Mouse (Mus musculus) liver, embryonic 11.5 days (tissue): ENCODE data around the gene Mex3d. TPM values are rescaled to one million over a fixed set of nuclear protein-coding genes. Genes with fewer than 3 reads are reported as not detected.

Experiments
- ATAC-seq: fragments of 200-750 bp; cut with Nextera tagmentation; replicated peaks from 2 replicates; pipeline ENCODE4 v1.8.0; 2017; ENCODE audit warnings: moderate number of reproducible peaks, mild to moderate bottlenecking, moderate TSS enrichment, moderate library complexity; ENCODE audit not compliant: low FRiP score
- DNase-seq: peaks from one replicate; pipeline ENCODE4 v3.0.0-alpha.2; 2017; ENCODE audit warnings: low spot score
- H3K27ac ChIP-seq: fragments of 300-500 bp; sonication (generic); 2 replicates; pipeline ENCODE4 v1.5.1; 2014; ENCODE audit warnings: mild to moderate bottlenecking, low read depth, low read length, control low read depth
- H3K27me3 ChIP-seq: fragments of 300-500 bp; sonication (generic); replicated peaks from 2 replicates; pipeline ENCODE4 v1.6.1; 2014; ENCODE audit warnings: low read length, mixed read lengths; ENCODE audit not compliant: control insufficient read depth, insufficient read depth
- H3K36me3 ChIP-seq: fragments of 300-500 bp; sonication (generic); 2 replicates; pipeline ENCODE4 v1.6.1; 2014; ENCODE audit warnings: mild to moderate bottlenecking, low read length, moderate library complexity, mixed read lengths; ENCODE audit not compliant: control insufficient read depth, insufficient read depth
- H3K4me1 ChIP-seq: fragments of 300-500 bp; sonication (generic); replicated peaks from 2 replicates; pipeline ENCODE4 v1.6.1; 2014; ENCODE audit warnings: low read length, mixed read lengths; ENCODE audit not compliant: control insufficient read depth, insufficient read depth
- H3K4me2 ChIP-seq: fragments of 300-500 bp; sonication (generic); 2 replicates; pipeline ENCODE4 v1.6.1; 2014; ENCODE audit warnings: mild to moderate bottlenecking, control low read depth, moderate library complexity
- H3K4me3 ChIP-seq: fragments of 300-500 bp; sonication (generic); 2 replicates; pipeline ENCODE4 v1.5.1; 2014; ENCODE audit warnings: low read depth, low read length, control low read depth
- H3K9ac ChIP-seq: fragments of 300-500 bp; sonication (generic); 2 replicates; pipeline ENCODE4 v1.6.1; 2014; ENCODE audit warnings: low read depth, low read length, control low read depth
- H3K9me3 ChIP-seq: fragments of 300-500 bp; sonication (generic); 2 replicates; pipeline ENCODE4 v1.6.1; 2016; ENCODE audit warnings: low read length, inconsistent platforms, mixed read lengths; ENCODE audit not compliant: control insufficient read depth
- WGBS: fragments of 180-500 bp; shearing (Covaris S2); extraction: QIAGEN DNeasy Blood & Tissue Kit; methylation state at CpG from one replicate; pipeline ENCODE4 v1.1.7; 2014; 5-methylcytosine and 5-hydroxymethylcytosine counted together
- polyA plus RNA-seq: library from polyadenylated mRNA; unstranded; fragments of >200 nt; fragmentation: Nextera tagmentation; extraction: Ambion mirVana; gene quantifications from 2 replicates; pipeline ENCODE4 v1.2.1, GENCODE M21; 2014

The Mex3d gene
- polyA plus RNA-seq, 1 experiment from 2014 or later = 3.7 TPM

DNA sequence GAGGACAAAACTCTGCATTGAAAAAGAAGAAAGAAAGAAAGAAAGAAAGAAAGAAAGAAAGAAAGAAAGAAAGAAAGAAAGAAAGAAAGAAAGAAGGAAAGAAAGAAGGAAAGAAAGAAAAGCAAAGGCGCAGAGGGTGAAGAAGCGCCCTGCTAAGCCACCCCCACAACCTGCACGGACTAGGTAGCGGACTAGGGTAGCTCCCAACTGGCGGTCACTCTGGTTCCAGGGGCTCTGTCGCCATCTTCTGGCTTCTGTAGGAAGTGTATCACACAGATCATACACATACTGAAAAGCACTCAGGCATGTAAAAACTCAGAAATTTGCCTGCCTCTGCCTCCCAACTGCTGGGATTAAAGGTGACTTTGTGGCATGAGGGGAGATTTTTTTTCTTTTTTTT lies 13.4 kb downstream of the Mex3d start:
- no peaks in the 10 kb centered on the region for H3K36me3 ChIP-seq
- H3K4me3 ChIP-seq = no peak overlapping the region
- H3K4me1 ChIP-seq = no peaks in the 10 kb centered on the region; the same call in 1 of the 2 replicates
- H3K27ac ChIP-seq = no peak overlapping the region
- H3K4me2 ChIP-seq = no peak overlapping the region
- ATAC-seq = 0 out of 2 replicates have a peak, but pooled peaks have one; percentile 62
- DNase-seq = no peak
- H3K9ac ChIP-seq = no peak overlapping the region
- H3K27me3 ChIP-seq = peaks cover 9% of the 10 kb centered on the region; the same call in 1 of the 2 replicates
- no peaks in the 10 kb centered on the region for H3K9me3 ChIP-seq
- WGBS = 17% methylated on average over 6 of the region's 6 CpGs

DNA sequence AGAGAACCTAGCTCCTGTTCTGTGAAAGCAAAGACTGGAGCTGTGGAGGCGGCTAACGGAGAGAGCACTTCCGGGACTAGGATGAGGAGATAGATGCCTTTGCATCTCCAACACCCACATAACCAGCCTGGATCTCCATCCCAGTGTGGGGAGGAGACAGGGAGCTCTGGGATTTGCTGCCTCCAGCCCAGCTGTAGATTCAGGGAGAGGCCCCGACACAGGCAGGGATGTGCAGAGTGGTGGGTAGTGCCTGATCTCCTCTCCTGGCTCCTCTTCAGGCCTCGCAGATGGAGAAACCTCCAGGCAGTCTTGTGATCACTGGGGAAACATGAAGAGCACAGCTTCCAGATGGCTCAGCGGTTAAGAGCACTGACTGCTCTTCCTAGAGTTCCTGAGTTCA lies 14.8 kb downstream of the Mex3d start:
- no peak for DNase-seq

DNA sequence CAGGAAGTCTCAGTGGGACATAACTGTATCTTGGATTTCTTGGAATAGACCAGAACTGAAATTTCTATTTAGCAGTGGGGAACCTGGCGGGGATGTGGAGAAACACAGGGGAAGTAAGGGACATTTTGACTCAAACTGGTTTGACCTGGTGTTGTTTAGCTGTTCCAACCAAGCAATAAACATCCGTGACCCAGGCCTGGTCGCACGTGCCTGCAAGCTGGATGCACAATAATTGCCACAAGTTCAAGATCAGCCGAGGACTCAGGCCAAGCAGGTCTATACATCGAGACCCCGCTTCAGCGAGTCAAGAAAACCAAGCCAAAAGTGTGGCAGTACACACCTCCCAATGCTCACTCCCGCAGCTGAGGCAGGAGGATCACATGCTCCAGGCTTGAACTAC lies 15.5 kb downstream of the Mex3d start:
- Histone ChIP-seq H3K9ac (no peak overlapping the region), H3K4me1 (no peaks in the 10 kb centered on the region), H3K4me3 (no peak overlapping the region), H3K4me2 (no peak overlapping the region), H3K9me3 (no peaks in the 10 kb centered on the region), H3K27ac (no peak overlapping the region), H3K36me3 (no peaks in the 10 kb centered on the region), H3K27me3 (peaks cover 14% of the 10 kb centered on the region; the same call in 1 of the 2 replicates)
- WGBS = 53% methylated on average over 9 of the region's 9 CpGs
- DNase-seq (no peak), ATAC-seq (no peak)

More for the DNA sequence above, 14.8 kb downstream of the Mex3d start:
- Histone ChIP-seq H3K27me3 (peaks cover 10% of the 10 kb centered on the region; the same call in 1 of the 2 replicates), H3K4me1 (no peaks in the 10 kb centered on the region), H3K27ac (no peak overlapping the region), H3K9me3 (no peaks in the 10 kb centered on the region), H3K36me3 (no peaks in the 10 kb centered on the region), H3K4me3 (no peak overlapping the region), H3K9ac (no peak overlapping the region), H3K4me2 (no peak overlapping the region)
- no peak for ATAC-seq
- 77% methylated on average over 6 of the region's 6 CpGs for WGBS

DNA sequence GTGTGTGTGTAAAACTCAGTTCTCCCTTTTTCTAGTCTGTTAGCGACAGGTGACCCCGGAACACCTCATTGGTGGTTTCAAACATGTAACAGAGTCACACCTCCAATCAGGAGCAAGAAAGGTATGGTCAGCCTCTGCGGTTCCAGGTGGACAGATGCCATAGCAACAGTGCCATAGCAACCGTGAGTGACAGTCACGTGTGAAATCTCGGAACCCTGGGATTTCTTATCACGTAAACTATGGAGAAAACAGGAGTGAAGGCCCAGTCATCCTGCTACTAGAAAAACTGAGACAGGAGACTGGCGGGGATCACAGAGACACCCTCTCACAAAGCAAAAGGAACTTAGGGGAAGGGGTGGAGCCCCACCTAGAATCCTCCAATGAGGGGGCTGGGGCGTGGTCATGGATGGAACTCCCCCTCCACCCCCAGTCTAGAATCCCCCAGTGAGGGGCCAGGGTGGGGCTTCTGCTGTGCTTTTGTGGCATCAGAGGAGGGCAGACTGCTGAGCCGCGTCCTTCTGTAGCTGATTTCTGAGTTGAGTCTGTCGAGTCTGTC lies 16.0 kb downstream of the Mex3d start:
- no peaks in the 10 kb centered on the region for H3K4me1 ChIP-seq
- H3K27ac ChIP-seq = no peak overlapping the region
- no peak overlapping the region for H3K9ac ChIP-seq
- H3K27me3 ChIP-seq = peaks cover 18% of the 10 kb centered on the region
- no peak overlapping the region for H3K4me2 ChIP-seq
- H3K4me3 ChIP-seq = no peak overlapping the region
- no peaks in the 10 kb centered on the region for H3K9me3 ChIP-seq
- WGBS = 6% methylated on average over 12 of the region's 12 CpGs
- H3K36me3 ChIP-seq = no peaks in the 10 kb centered on the region
- DNase-seq (no peak), ATAC-seq (no peak; the same call in 1 of the 2 replicates)

DNA sequence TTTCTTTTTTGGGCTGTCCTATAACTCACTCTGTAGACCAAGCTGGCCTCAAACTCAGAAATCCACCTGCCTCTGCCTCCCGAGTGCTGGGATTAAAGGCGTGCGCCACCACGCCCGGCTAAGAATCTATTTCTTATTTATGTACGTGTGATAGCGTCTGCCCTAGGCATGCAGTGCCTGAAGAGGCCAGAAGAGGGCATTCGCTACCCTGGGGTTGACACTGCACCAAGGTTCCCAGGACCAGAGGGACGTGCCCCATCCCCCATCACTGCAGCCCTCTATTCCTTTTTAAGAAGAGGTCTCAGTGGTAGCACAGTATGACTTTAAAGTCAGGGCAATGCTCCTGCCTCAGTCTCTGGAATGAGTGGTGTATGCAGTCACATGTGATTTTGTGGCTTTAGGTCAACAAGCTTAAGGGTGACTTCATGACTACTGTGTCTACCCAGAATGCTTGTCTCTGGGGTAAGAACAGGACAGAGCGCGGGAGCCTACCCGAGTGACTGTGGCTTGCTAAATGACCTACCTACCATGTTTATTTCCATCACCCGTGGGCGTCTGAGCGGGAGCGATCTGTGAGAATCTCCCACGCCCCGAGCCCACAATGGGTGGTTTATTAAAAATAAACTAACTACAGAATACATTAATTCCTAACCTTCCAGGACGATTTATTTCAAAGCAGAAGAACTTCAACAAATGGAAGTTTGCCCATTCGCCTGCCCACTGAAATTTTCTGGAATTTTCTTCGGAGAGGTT lies 17.3 kb downstream of the Mex3d start:
- Histone ChIP-seq H3K9me3 (no peaks in the 10 kb centered on the region), H3K27me3 (peaks cover 27% of the 10 kb centered on the region), H3K4me1 (no peaks in the 10 kb centered on the region), H3K27ac (no peak overlapping the region), H3K4me2 (no peak overlapping the region), H3K9ac (no peak overlapping the region), H3K36me3 (no peaks in the 10 kb centered on the region), H3K4me3 (no peak overlapping the region)
- WGBS = 73% methylated on average over 21 of the region's 21 CpGs
- ATAC-seq = no peak
- DNase-seq = no peak

DNA sequence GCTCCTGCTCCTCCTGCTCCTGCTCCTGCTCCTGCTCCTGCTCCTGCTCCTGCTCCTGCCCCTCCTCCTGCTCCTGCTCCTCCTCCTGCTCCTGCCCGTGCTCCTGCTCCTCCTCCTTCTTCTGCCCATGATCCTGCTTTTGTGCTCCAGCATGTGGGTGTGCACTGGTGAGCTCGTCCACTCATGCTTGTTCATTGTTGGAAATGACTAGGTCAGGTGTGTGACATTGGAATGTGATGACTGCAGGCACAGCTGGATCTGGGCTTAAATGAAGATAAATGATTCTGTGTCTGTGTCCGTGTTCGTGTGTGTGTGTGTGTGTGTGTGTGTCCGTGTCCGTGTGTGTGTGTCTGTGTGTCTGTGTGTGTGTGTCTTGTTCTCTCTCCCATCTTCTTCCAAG lies 19.1 kb downstream of the Mex3d start:
- DNase-seq (no peak), ATAC-seq (no peak)
- Histone ChIP-seq H3K4me1 (no peaks in the 10 kb centered on the region), H3K9me3 (no peaks in the 10 kb centered on the region), H3K4me2 (no peak overlapping the region), H3K4me3 (no peak overlapping the region), H3K36me3 (no peaks in the 10 kb centered on the region), H3K27me3 (peaks cover 42% of the 10 kb centered on the region), H3K9ac (no peak overlapping the region), H3K27ac (no peak overlapping the region)
- WGBS = 78% methylated on average over 6 of the region's 6 CpGs

DNA sequence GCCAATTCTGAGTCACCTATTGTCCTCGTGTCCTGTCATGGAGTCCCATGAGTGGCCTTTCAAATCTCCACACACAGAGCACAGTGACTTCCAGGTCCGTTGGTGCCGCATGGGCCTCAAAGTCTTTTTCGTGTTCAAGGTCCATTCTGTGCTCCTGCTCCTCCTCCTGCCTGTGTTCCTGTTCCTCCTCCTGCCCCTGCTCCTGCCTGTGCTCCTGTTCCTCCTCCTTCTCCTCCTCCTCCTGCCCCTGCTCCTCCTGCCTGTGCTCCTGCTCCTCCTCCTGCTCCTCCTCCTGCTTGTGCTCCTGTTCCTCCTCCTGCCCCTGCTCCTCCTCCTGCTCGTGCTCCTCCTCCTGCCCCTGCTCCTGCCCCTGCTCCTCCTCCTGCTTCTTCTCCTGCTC lies 19.5 kb downstream of the Mex3d start:
- Histone ChIP-seq H3K36me3 (no peaks in the 10 kb centered on the region), H3K4me1 (no peaks in the 10 kb centered on the region), H3K9me3 (no peaks in the 10 kb centered on the region), H3K9ac (no peak overlapping the region), H3K4me2 (no peak overlapping the region), H3K27ac (no peak overlapping the region), H3K27me3 (peaks cover 42% of the 10 kb centered on the region), H3K4me3 (no peak overlapping the region)
- DNase-seq (no peak), ATAC-seq (no peak)
- 60% methylated on average over 5 of the region's 5 CpGs for WGBS

DNA sequence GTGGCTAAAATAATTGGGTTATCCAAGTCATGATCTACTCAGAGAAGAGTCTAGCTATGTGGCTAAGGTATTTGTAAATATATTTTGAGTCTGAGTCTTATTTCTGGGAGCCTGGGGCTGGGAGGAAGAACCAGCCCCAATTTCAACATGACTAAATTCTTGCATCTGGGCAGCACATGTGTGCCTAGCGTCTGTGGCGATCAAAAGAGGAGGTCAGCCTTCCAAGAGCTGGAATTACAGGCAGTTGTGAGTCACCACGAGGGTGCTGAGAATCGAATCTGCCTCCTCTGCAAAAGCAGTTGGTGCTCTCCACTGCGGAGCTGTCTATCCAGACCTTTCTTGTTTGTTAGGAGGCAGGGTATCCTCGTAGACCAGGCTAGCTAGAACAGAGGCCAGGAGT lies 21.7 kb downstream of the Mex3d start:
- no peak for ATAC-seq
- DNase-seq = no peak
- Histone ChIP-seq H3K27me3 (peaks cover 43% of the 10 kb centered on the region), H3K9ac (no peak overlapping the region), H3K27ac (no peak overlapping the region), H3K4me2 (no peak overlapping the region), H3K4me3 (no peak overlapping the region), H3K9me3 (no peaks in the 10 kb centered on the region), H3K4me1 (no peaks in the 10 kb centered on the region), H3K36me3 (no peaks in the 10 kb centered on the region)
- 59% methylated on average over 6 of the region's 6 CpGs for WGBS

DNA sequence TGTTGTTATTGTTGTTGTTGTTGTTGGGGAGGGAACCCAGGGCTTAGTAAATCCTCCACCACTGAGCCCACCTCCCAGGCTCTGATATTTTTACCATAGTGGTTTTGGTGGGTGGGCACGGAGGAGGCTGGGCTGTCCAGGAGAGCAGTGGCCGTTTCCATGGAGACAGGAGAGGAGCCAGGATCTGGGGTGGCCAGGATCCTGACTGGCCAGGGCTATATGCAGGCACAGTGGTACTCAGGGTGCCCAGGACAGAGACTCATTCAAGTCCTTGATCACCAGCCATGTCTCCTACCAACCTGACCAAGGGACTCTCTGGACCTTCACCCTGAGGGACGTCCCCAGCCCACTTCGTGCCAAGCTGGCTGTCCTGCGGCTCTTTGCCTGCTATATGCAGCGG lies 23.7 kb downstream of the Mex3d start:
- no peak overlapping the region for H3K27ac ChIP-seq
- H3K36me3 ChIP-seq = no peaks in the 10 kb centered on the region
- no peak overlapping the region for H3K4me3 ChIP-seq
- H3K27me3 ChIP-seq = peaks cover 56% of the 10 kb centered on the region
- H3K9ac ChIP-seq = no peak overlapping the region
- H3K4me1 ChIP-seq = no peaks in the 10 kb centered on the region
- 51% methylated on average over 6 of the region's 6 CpGs for WGBS
- no peak overlapping the region for H3K4me2 ChIP-seq
- no peaks in the 10 kb centered on the region for H3K9me3 ChIP-seq
- ATAC-seq (no peak), DNase-seq (no peak)
